ENCODE assay signal across 8 mouse cellular contexts in the genomic region with DNA sequence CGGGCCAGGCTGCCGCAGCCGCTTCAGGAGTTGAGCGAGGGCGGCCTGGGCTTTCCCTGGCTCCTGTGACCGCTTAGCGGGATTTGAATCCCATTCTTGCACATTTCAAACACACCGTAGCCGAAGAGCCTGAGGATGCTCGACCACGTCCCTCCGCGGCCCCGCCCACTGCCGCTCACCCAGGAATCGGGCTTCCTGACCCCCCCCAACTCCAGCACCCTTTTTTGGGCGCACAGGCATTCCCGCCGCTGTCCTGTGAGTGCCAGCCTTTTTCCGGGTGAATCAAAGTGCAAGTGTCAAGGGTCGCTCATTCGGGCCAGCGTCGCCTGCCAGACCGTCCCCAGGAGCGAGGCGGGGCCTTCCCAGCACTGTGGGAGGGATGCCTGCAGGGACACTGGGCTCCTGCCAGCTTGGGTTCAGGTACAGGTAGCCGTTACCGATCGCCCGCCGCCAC. TPM values are rescaled to one million over a fixed set of nuclear protein-coding genes. Genes with fewer than 3 reads are reported as not detected.
DNase-seq lines count a peak whose midpoint lies in the region; ATAC-seq and TF ChIP-seq lines count a peak whose summit lies in the region.

No protein-coding gene starts in this region.

- TF ChIP-seq POLR2A in bone marrow, adult 2 months (IDR thresholded peaks at IDR 0.05; ENCODE audit: borderline replicate concordance, control insufficient read depth, low read depth, low read length) = no peak
- TF ChIP-seq POLR2A in liver, adult 2 months (IDR thresholded peaks at IDR 0.05; ENCODE audit: extremely low read depth, insufficient read depth, low read length) = no peak
- TF ChIP-seq POLR2A in myocyte (IDR thresholded peaks at IDR 0.05; ENCODE audit: insufficient read length, low read depth) = peak; percentile 23

- H3K9ac ChIP-seq in hindbrain, embryonic 13.5 days = peak overlapping the region; percentile 98
- H3K9ac ChIP-seq in liver, adult 2 months (ENCODE audit: low read depth, low read length) = peak overlapping the region; percentile 95

- peak overlapping the region; percentile 92 for H3K4me2 ChIP-seq in hindbrain, embryonic 13.5 days
- H3K4me2 ChIP-seq in myocyte (ENCODE audit: low read depth) = peak overlapping the region; percentile 76

- H3K36me3 ChIP-seq in hindbrain, embryonic 13.5 days = peaks cover 21% of the 10 kb centered on the region
- H3K36me3 ChIP-seq in liver, adult 2 months (ENCODE audit: control insufficient read depth, insufficient read depth, low read length) = peaks cover 15% of the 10 kb centered on the region; the same call in 1 of the 2 replicates
- H3K36me3 ChIP-seq in myocyte (ENCODE audit: control insufficient read depth, insufficient read depth) = peaks cover 3% of the 10 kb centered on the region

- peak; percentile 15; the same call in 1 of the 2 replicates for ATAC-seq in cerebellum, adult (ENCODE audit: insufficient number of reproducible peaks, low FRiP score, low TSS enrichment)
- peak; percentile 47 for ATAC-seq in erythroid progenitor cell, adult 5-6 weeks (replicated peaks; ENCODE audit: low FRiP score, poor library complexity, severe bottlenecking)
- ATAC-seq in hindbrain, embryonic 13.5 days (ENCODE audit: low FRiP score) = peak; percentile 11; the same call in 1 of the 2 replicates

- H3ac ChIP-seq in myocyte (ENCODE audit: control insufficient read depth, insufficient read length) = peak overlapping the region; percentile 36

- no peak for TF ChIP-seq CTCF in bone marrow, adult 2 months (IDR thresholded peaks at IDR 0.05; ENCODE audit: control insufficient read depth, insufficient read depth, low read length)
- no peak for TF ChIP-seq CTCF in liver, adult 2 months (IDR thresholded peaks at IDR 0.05; ENCODE audit: low read depth, low read length)

- no peaks in the 10 kb centered on the region for H3K9me3 ChIP-seq in hindbrain, embryonic 13.5 days

- H3K79me2 ChIP-seq in liver, adult 2 months (ENCODE audit: control insufficient read depth, insufficient read depth, low read length) = peaks cover 32% of the 10 kb centered on the region; the same call in 1 of the 2 replicates
- peaks cover 48% of the 10 kb centered on the region for H3K79me2 ChIP-seq in myocyte (ENCODE audit: control insufficient read depth, insufficient read depth)

- peak overlapping the region; percentile 82 for H3K27ac ChIP-seq in bone marrow, adult 2 months (ENCODE audit: control insufficient read depth, insufficient read depth, low read depth, low read length, poor library complexity)
- H3K27ac ChIP-seq in hindbrain, embryonic 13.5 days = peak overlapping the region; percentile 93
- peak overlapping the region; percentile 97 for H3K27ac ChIP-seq in liver, adult 2 months (replicated peaks; ENCODE audit: insufficient read depth, low read depth, low read length)

- peaks cover 3% of the 10 kb centered on the region for H3K4me1 ChIP-seq in bone marrow, adult 2 months (ENCODE audit: control insufficient read depth, insufficient read depth, low read length)
- peaks cover 37% of the 10 kb centered on the region for H3K4me1 ChIP-seq in hindbrain, embryonic 13.5 days (replicated peaks)
- H3K4me1 ChIP-seq in liver, adult 2 months (ENCODE audit: control insufficient read depth, insufficient read depth, low read length) = peaks cover 19% of the 10 kb centered on the region

- WGBS in bone marrow, adult 2 months = 1% methylated on average over 32 of the region's 32 CpGs
- 2% methylated on average over 32 of the region's 32 CpGs for WGBS in hindbrain, embryonic 13.5 days
- WGBS in liver, adult 2 months = 0% methylated on average over 31 of the region's 32 CpGs

- DNase-seq in cerebellum, postnatal 4 days (ENCODE audit: low spot score in 2 of 2) = no peak
- peak; percentile 93 for DNase-seq in liver, adult 2 months (ENCODE audit: extremely low read depth, low read depth, low spot score)
- peak; percentile 80 for DNase-seq in thymus, postnatal 4 days

- no peaks in the 10 kb centered on the region for H3K27me3 ChIP-seq in hindbrain, embryonic 13.5 days
- no peaks in the 10 kb centered on the region for H3K27me3 ChIP-seq in liver, adult 2 months (ENCODE audit: control insufficient read depth, insufficient read depth, low read length)
- H3K27me3 ChIP-seq in myocyte (ENCODE audit: control insufficient read depth, insufficient read depth, insufficient read length) = no peaks in the 10 kb centered on the region

- peak overlapping the region; percentile 79 for H3K4me3 ChIP-seq in bone marrow, adult 2 months (replicated peaks; ENCODE audit: control insufficient read depth, low read depth, low read length)
- H3K4me3 ChIP-seq in hindbrain, embryonic 13.5 days = peak overlapping the region; percentile 90
- peak overlapping the region; percentile 91 for H3K4me3 ChIP-seq in liver, adult 2 months (ENCODE audit: insufficient read depth, low read depth, low read length)
- peak overlapping the region; percentile 48 for H3K4me3 ChIP-seq in myocyte

TF ChIP-seq in myocyte, 11 proteins besides CTCF, POLR2A, EP300 and RAD21:
- TF ChIP-seq MYOD1 (IDR thresholded peaks at IDR 0.05; ENCODE audit: control insufficient read depth in 1 of 3, insufficient read length in 2 of 3, low read depth in 2 of 3) (no peak), REST (IDR thresholded peaks at IDR 0.05; ENCODE audit: insufficient read depth, insufficient read length) (no peak), POLR2AphosphoS2 (IDR thresholded peaks at IDR 0.05; ENCODE audit: insufficient read length, low read depth) (no peak), TCF12 (IDR thresholded peaks at IDR 0.05; ENCODE audit: insufficient read depth, poor library complexity, severe bottlenecking) (no peak), USF1 (IDR thresholded peaks at IDR 0.05; ENCODE audit: low read depth) (no peak), TCF3 (IDR thresholded peaks at IDR 0.05; ENCODE audit: insufficient read length, low read depth) (no peak), E2F4 (IDR thresholded peaks at IDR 0.05; ENCODE audit: insufficient read depth) (no peak), MAX (IDR thresholded peaks at IDR 0.05; ENCODE audit: low read depth) (no peak), CEBPB (IDR thresholded peaks at IDR 0.05; ENCODE audit: insufficient read depth, poor library complexity, severe bottlenecking) (no peak)
TF ChIP-seq in myocyte: peak in this region for 0.

RNA-seq across cellular contexts. Expression of gene Spata2, which starts 11.2 kb away (rescaled TPM):
- polyA plus RNA-seq in bone marrow, adult 2 months (2011; ENCODE audit: insufficient read depth, insufficient read length, low replicate concordance, missing spikeins) = 4.9 and 9.1 TPM in 2 replicates
- 7.5 and 8.6 TPM in 2 replicates for total RNA-seq in erythroid progenitor cell, adult 5-6 weeks (2015; ENCODE audit: low replicate concordance)
- total RNA-seq in erythroid progenitor cell, adult 5-6 weeks (2017; ENCODE audit: low replicate concordance) = 5.4 and 7.4 TPM in 2 replicates
- polyA plus RNA-seq in hindbrain, embryonic 13.5 days (2015; fragmentation: Nextera tagmentation; extraction: Ambion mirVana) = 24.6 and 26.0 TPM in 2 replicates
- 2.5 and 3.1 TPM in 2 replicates for total RNA-seq in liver, adult 2 months (2014; rRNA removed)
- polyA plus RNA-seq in liver, adult 2 months (2012; rRNA removed) = 9.6 and 10.7 TPM in 2 replicates
- polyA plus RNA-seq in myocyte (2012; fragmentation: generic; extraction: Trizol) = 30.5 TPM

RNA-seq across cellular contexts. Expression of gene Rnf114, which starts 11.5 kb away (rescaled TPM):
- 22.4 and 33.5 TPM in 2 replicates for polyA plus RNA-seq in bone marrow, adult 2 months (2011; ENCODE audit: insufficient read depth, insufficient read length, low replicate concordance, missing spikeins)
- 24.1 and 33.5 TPM in 2 replicates for total RNA-seq in erythroid progenitor cell, adult 5-6 weeks (2015; ENCODE audit: low replicate concordance)
- 10.2 and 17.8 TPM in 2 replicates for total RNA-seq in erythroid progenitor cell, adult 5-6 weeks (2017; ENCODE audit: low replicate concordance)
- 139 TPM in 2 replicates for polyA plus RNA-seq in hindbrain, embryonic 13.5 days (2015; fragmentation: Nextera tagmentation; extraction: Ambion mirVana)
- 44.3 and 55.0 TPM in 2 replicates for total RNA-seq in liver, adult 2 months (2014; rRNA removed)
- 71.0 and 71.9 TPM in 2 replicates for polyA plus RNA-seq in liver, adult 2 months (2012; rRNA removed)
- polyA plus RNA-seq in myocyte (2012; fragmentation: generic; extraction: Trizol) = 40.9 TPM

RNA-seq across cellular contexts. Expression of gene Snai1, which starts 34.1 kb away (rescaled TPM):
- polyA plus RNA-seq in bone marrow, adult 2 months (2011; ENCODE audit: insufficient read depth, insufficient read length, low replicate concordance, missing spikeins) = 1.9 TPM in 1 of 2 replicates, not detected in the other
- not detected in 2 replicates for total RNA-seq in erythroid progenitor cell, adult 5-6 weeks (2015; ENCODE audit: low replicate concordance)
- not detected in 2 replicates for total RNA-seq in erythroid progenitor cell, adult 5-6 weeks (2017; ENCODE audit: low replicate concordance)
- polyA plus RNA-seq in hindbrain, embryonic 13.5 days (2015; fragmentation: Nextera tagmentation; extraction: Ambion mirVana) = 7.5 and 7.9 TPM in 2 replicates
- 0.13 and 0.18 TPM in 2 replicates for total RNA-seq in liver, adult 2 months (2014; rRNA removed)
- polyA plus RNA-seq in liver, adult 2 months (2012; rRNA removed) = 2.2 and 2.7 TPM in 2 replicates
- 48.5 TPM for polyA plus RNA-seq in myocyte (2012; fragmentation: generic; extraction: Trizol)

Comparison
In these comparisons a context has a peak if more than half of its experiments do, and no peak if none do; other contexts are left out.
1. DNase-seq: peak in liver, adult 2 months (single experiment) and thymus, postnatal 4 days (single experiment); none in cerebellum, postnatal 4 days (0 of 2).
2. Peak in every context shown above with its lines, with median percentiles within 50 percentile points of each other: ATAC-seq, H3K27ac ChIP-seq and H3K4me3 ChIP-seq.